Mouse (Mus musculus): ENCODE data around the gene Ovol1. TPM values are rescaled to one million over a fixed set of nuclear protein-coding genes. Genes with fewer than 3 reads are reported as not detected.
A peak's percentile ranks its signal among the peaks of the same experiment; 100 is the strongest.

The Ovol1 gene
- total RNA-seq, 2 experiments from 2014 or later: not detected

DNA sequence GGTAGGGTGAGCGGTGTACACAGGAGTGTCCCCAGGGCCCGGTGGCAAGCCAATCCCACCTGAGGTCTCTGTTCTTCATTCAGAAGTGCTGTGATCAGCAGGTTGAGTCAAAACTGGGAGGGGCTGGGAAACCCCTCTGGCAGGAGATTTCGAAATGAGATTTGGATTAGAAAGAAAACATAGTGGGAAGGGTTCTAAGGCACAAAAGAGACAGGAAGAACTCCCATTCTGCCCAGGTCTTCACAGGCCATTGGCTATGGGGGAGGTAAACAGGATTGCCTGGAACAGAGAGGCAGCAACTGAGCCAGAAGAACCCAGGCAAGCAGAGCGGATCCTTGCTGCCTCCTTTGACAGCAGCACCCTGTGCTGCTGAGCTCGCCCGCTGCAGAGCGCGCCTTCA lies 21.7 kb downstream of the Ovol1 start:
- intact Hi-C loops (cut with DNase I): no loop called here
- DNase-seq (ENCODE audit: low spot score in 2 of 2): no peak

DNA sequence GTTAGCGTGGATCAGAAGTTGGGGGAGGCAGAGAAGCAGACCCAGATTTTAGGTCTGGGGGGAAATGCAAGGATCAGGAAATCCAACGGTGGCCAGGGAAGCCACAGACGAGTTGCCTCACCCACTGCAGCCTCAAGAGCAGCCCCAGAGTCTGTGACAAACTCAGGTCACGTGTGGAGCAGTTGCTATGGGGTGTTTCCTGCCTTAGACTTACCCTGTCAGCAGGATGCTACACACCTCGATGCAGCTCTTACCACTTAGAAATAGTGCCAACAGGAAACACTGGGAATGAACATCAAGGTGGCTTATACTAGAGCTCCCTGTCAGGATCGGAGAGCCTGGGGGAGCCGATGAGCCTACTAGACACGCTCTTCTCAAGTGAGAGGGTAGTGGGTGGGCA lies 27.9 kb downstream of the Ovol1 start:
- intact Hi-C loops (cut with DNase I): no loop called here
- DNase-seq (ENCODE audit: low spot score in 2 of 2): no peak

DNA sequence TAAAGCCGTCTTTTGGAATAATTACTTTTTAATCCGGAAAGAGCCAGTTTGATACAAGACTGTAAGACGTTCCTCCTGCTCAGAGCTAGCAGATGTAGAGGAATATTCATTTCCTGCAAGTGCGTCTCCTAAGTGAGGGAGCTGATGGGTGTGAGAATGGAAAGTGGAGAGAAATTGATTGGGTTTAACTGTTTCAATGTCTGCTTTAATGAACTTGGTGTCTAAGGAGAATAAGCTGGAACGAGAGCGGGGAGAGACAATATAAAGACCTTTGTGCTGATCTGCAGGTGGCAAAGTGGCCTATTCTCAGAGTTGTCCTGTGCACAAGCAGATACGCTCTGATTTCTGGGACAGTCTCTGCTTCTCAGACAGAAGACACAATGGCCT lies 30.3 kb downstream of the Ovol1 start:
- no peak for DNase-seq (ENCODE audit: low spot score in 2 of 2)
- intact Hi-C loops (cut with DNase I): no loop called here

DNA sequence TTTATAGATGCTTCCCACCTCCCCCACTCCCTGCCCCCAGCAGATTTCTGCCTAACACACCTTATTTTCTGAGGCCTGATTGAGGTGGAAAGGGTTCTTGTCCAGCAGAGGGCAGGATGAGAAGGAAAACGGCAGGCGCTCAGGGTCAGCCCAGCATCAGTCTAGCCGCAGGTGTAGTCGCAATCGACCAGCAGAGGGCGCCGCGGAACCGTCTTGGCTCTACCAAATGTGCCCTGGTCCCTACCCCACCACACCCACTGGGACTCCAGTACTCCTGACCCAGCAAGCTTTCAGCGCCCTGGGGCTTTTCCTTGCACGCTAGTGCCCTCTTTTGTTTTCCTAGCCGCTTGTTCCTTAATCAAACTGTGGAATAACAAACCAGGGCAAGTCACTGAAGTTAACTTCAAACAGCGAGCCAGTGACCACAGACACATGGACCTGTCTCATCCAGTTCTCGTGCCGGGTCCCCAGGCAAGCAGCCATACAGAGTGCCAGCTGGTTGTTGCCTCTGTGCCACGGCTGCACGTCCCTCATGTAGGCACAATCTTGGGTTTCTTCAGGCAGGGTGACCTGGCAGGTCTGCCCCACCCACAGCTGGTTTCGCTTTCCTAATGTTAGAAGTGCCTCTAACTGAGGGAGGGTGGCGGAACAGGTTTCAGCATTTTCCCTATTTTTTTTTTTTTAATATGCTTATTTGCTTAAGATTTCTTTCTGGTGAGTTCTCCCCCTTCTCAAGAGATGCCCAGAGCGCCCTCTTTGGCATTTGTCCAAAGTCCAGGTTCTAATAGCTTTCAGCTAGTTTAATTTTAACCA lies 30.9 kb downstream of the Ovol1 start:
- peak; percentile 87 to 92 for DNase-seq (ENCODE audit: low spot score in 2 of 2)
- intact Hi-C loops (cut with DNase I): loop anchor here (1.0 kb wide), 1 partner anchor 38 kb away; no protein-coding TSS in a partner anchor

DNA sequence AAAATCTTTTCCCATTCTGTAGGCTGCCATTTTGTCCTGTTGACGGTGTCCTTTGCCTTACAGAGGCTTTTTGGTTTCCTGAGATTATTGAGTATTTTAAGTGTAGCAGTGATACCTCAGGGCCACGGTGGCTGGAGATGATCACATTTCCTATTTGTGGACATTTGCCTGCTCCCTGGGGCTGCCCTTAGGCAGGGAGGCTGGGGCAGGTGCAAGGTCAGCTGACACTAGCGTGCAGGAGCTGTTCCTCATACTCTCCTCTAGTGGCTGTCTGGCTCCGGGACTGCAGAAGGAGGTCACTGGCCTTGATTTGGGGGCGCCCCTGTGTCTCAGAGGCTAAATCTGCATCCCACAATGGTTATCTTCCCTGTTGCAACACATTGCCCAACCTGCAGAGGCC lies 35.2 kb downstream of the Ovol1 start:
- DNase-seq (ENCODE audit: low spot score in 2 of 2): no peak
- intact Hi-C loops (cut with DNase I): no loop called here

DNA sequence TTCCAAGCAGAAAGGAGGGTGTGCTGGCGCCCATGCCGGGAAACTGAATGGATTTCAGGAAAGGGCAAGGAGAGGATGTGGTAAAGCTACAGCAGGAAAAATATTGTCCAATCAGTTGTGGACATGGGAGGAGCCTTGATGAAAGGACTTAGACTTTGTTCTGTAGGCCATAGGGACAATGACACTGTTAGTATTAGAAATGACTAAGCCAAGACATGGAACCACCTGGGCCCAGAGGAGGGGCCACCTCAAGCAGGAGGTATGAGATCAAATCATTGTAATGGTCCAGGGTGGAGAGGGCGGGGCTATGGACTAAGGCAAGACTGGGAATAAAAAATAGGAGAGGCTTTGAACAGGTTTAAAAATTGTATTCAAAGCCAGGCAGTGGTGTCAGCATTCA lies 41.7 kb downstream of the Ovol1 start:
- no peak for DNase-seq (ENCODE audit: low spot score in 2 of 2)
- intact Hi-C loops (cut with DNase I): no loop called here

DNA sequence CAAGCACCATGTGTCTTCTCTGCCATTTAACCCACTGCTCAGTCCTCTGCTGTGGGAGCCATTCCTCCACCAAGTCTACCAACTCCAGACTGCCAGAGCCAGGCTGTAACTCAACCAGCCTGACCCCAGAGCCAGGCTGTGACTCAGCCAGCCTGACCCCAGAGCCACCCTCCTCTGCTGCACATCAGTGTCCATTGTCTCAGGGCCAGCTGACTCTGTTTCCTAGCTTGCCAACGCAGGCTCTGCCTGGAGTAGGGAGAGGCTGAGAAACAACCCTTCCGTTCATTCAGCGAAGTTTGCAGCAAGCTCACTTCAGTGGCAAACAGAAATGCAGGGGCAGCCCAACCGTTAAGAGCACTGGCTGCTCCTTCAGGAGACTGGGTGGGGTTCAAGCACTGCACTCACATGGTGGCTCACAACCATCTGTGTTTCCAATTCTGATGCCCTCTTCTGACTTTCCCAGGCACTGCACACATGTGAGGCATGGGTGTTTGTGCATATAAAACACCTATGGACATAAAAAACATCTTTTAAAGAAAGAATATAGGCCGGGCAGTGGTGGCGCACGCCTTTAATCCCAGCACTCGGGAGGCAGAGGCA lies 43.4 kb downstream of the Ovol1 start:
- DNase-seq (ENCODE audit: low spot score in 2 of 2): no peak
- intact Hi-C loops (cut with DNase I): no loop called here

DNA sequence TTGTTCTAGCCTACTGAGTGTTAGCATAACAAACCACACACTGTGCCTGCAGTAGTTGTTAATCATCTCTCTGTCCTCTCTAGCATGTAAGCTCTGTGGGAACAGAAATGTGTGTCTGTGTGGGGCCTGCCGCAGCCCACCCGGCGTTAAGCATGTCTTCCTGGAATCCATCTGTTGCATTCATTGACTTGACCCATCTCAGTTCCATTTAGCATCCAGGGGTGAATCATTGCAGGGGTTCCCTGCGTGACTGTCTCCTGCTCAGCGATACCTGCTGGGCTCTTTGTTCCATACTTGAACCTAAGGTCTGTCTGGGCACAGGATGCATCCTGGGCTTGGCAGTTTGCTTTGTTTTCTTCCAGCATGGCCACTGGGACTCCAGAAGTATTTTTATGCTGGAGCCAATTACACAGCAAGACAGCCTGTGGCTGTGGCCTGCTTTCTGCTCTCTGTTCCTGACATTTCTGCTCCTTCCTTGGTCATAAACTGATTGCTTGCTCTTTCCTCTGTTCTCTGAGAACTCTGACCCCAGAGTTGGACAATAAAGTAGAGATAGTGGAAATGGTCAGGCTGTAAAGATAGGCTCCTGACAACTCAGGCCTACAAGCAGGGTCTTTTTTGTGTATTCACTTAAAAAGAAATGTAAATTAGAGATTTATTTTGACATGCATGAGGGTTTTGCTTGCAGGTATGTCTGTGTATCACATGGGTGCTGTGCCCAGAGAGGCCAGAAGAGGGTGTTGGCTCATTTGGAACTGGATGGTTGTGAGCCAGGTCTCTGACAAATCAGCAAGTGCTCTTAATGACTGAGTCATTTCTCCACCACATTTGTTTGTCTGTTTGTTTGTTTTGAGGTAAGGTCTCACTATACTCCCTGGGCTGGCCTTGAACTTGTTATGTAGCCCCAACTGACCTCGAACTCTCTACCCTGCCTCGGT lies 44.3 kb downstream of the Ovol1 start:
- intact Hi-C loops (cut with DNase I): no loop called here
- no peak for DNase-seq (ENCODE audit: low spot score in 2 of 2)

DNA sequence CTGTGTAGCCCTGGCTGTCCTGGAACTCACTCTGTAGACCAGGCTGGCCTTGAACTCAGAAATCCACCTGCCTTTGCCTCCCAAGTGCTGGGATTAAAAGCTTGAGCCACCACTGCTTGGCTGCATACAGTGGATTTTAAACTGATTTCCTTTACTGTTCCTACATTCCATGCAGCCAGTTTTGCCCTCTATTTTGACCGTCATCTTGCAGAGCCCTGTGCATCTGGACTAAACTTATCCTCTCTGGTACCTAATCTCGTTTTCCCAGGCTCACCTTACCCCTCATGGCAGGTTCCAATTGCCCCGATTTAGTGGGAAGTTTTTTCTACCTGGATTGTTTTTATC lies 47.5 kb downstream of the Ovol1 start:
- intact Hi-C loops (cut with DNase I): no loop called here
- no peak for DNase-seq (ENCODE audit: low spot score in 2 of 2)

DNA sequence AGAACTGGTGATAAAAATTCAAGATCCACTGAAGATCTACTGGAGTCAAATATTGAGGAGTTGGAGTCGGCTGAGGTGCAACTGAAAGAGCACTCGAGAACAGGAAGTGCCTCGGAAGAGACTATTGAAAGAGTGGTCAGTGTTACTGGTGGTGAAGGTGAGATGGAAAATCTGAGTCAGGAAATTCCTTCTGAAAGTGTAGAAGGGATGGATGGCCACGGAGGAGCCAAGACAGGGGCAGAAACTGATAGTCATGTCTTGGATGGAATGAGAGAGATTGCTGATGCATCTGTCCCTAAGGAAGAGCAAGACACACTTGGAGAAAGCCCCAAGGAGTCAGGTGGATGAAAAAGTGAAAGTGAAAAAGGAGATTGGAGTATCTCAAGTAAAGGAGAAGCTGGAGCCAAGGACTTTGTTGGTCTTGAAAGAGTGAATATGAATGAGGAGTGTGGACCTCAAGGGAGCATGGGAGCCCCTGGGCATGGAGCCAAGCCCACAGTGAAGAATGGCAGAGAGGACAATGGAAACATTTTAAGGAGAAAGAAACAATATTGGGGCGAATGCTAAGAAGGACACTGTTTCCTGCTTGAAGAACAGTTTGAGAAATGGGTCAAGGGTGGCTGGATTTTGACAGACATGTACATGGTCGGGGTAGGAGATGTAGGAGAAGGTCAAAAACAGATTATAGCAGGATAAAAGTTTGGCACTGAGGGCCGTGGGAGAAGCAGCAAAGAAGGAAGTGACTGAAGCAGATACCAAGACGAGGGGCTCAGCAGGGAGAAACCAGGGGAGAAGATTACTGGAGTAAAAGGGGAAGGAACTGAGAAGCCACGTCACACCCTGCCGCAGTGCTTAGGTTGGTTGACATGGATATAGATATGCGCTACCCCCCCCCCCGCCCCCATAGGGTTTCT lies 48.1 kb downstream of the Ovol1 start:
- DNase-seq (ENCODE audit: low spot score in 2 of 2): no peak
- intact Hi-C loops (cut with DNase I): no loop called here

DNA sequence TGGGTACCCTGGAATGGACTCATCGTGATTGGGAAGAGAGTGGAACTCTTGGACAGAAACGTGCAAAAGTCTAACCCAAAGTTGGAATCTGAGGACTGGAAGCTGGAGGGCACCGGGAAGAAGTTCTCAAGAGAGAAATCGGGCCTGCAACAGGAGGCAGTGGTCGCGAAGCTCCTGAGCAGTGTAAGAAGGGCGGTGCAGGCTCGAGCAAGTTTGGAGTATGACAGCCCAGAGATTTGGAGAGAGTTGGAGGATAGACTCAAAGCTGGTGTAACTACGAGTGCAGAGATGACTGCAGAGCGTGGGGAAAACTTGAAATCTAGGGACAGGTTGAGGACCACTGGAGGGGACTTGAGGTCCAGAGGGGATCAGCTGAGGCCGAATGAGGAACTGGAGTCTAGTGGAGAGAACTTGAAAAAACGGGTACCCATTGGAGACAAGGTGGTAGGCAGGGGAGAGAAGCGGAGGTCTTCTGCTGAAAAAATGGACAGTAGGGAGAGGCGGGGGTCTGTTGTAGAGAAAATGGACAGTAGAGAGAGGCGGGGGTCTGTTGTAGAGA lies 49.3 kb downstream of the Ovol1 start:
- no peak for DNase-seq (ENCODE audit: low spot score in 2 of 2)
- intact Hi-C loops (cut with DNase I): loop anchor here (2.0 kb wide), 1 partner anchor 20 kb away; the partner anchor contains the start of gene Cfl1

DNA sequence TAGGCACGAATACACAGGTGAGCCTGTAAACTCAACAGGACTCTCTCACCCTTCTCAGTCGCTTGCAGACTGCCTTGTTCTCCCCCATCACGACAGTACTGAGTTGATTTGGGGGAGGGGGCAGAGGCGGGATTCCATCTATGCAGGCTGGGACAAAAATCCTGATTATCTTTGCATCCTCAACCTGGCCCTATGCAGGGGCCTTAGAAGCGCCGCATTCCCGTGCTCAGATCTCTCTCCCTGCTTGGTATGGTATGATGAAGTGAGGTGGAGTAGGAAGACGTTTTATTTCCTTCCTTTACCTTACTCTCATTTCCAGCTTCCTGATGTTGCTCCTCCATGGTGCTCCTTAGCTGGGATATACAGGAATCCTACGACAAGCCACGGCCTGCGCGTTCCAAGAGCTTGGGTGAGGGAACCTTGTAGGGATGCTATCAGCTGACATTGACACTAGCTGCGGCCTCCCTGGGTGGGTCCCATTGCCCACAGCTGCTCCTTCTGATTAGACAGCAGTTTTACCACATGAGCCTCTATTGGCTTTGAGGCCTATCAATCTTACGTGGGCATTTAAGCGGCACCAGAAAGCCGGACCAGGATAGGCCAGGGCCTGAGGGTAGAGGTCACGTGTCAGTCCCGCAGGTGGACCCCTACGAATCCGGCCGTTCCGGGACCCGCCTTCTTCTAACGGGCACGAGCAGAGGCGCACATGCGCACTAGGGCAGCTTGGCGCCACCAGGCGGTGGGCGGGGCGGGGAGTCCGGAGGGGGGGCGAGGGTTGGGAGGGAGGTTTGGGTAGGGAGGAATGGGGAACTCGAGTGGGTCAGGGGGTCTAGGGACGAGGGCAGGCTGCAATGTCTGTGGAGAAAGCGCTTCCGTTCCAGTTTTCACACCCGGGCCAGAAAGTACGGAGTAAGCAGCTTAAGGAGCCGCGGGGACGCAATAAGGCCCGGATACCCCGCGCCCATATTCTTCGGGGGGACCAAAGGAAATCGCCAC lies 50.1 kb downstream of the Ovol1 start, which contains the start of gene Snx32:
Gene Snx32 (minus strand): TSS at position 508 of the 996 bp plus-strand sequence.
- intact Hi-C loops (cut with DNase I): loop anchor here (2.0 kb wide), 1 partner anchor 20 kb away; the partner anchor contains the start of gene Cfl1
- peak; percentile 97 to 98 for DNase-seq (ENCODE audit: low spot score in 2 of 2)

DNA sequence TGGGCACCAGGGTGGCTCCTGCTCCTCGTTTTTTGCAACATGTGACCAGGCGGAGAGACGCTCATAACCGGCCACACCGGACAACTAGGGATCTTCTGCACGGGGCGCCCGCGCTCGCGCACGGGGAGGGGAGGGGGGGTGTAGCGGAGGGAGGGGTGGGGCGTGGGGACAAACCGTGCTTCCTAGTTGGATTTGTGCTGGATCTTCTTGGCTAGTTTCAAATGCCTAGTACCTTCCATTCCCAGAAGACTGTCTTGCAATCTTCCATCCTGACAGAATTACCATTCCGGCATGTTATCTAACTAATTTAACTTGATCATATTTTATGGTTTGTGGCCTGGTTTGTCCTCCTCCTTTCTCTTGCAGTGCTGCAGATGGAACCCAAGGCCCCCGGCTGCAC lies 56.8 kb downstream of the Ovol1 start, which contains the start of gene 1700020D05Rik:
Gene 1700020D05Rik (minus strand): TSS at position 101 of the 400 bp plus-strand sequence.
- intact Hi-C loops (cut with DNase I): no loop called here
- DNase-seq (ENCODE audit: low spot score in 2 of 2): no peak

DNA sequence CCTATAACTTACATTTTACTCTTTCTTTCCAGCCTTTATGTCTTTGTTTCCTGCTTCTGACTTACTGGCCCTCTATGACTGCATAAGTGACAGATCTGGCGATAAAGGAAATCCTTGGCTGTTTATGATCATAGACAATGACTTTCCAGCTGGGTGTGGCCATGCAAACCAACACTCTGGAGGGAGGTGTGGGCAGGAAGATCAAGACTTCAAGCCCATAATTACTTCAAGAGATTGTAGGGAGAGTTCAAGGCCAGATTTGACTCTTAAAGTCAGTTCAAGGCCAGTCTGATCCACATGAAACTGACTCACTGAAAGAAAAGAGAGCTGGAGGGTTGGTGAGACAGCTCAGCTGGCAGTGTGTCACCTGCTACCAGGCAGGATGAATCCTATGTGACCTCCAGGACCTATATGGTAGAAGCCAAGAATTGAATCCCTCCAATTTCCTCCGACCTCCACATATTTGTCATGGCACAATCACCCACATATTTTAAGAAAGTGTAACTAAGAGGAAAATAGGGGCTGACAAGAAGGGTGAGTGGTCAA lies 60.0 kb downstream of the Ovol1 start:
- no peak for DNase-seq (ENCODE audit: low spot score in 2 of 2)
- intact Hi-C loops (cut with DNase I): no loop called here
